Mouse (Mus musculus) cortical plate, adult 2 months (tissue): ENCODE measurements around the gene Slc16a3.

Experiments used
- CTCF ChIP-seq: fragments of 200-500 bp; IDR thresholded peaks from 2 replicates; pipeline ENCODE4 v1.5.1; 2011; ENCODE audit warnings: mild to moderate bottlenecking, control low read depth, low read length; ENCODE audit not compliant: insufficient read depth; ENCODE audit errors: extremely low read depth
- POLR2A ChIP-seq: fragments of 200-500 bp; IDR thresholded peaks from 2 replicates; pipeline ENCODE4 v1.6.1; 2011; ENCODE audit warnings: mild to moderate bottlenecking, low read length, control low read depth; ENCODE audit not compliant: insufficient read depth; ENCODE audit errors: extremely low read depth

- TF ChIP-seq CTCF (no peak), POLR2A (no peak)
These were observed 14.6 kb downstream of the Slc16a3 start for GRCm38 (mm10) chr11:120962909-120963308.
